Mouse (Mus musculus) frontal cortex, postnatal 36 days (tissue): Measurements from ENCODE around the gene Ahnak.
"Not testable (repeated sequence)": the region's sequence is repeated elsewhere in the genome, so short reads cannot be mapped to it uniquely, and the experiment has no call there.

Experiments used
- DNase-seq, 2 experiments: peaks; one replicate each; pipeline ENCODE4 v3.0.0; 2022; ENCODE audit warnings: low spot score in 2 of 2

Ahnak gene

GRCm38 (mm10) chr19:9041074-9041473 is 52.0 kb downstream of the Ahnak start:
- no peak for DNase-seq

- DNase-seq, result no peak
These were observed 54.0 kb downstream of the Ahnak start for GRCm38 (mm10) chr19:9043123-9043522.

GRCm38 (mm10) chr19:9044291-9044690 is 55.2 kb downstream of the Ahnak start:
- DNase-seq, result no peak

GRCm38 (mm10) chr19:9047207-9047945 is 58.3 kb downstream of the Ahnak start:
- no peak for DNase-seq

- DNase-seq, result no peak
These were observed 58.9 kb downstream of the Ahnak start for GRCm38 (mm10) chr19:9047946-9048387.

- no peak for DNase-seq
These were observed 60.0 kb downstream of the Ahnak start for GRCm38 (mm10) chr19:9048981-9049687.

GRCm38 (mm10) chr19:9050294-9051229 is 61.5 kb downstream of the Ahnak start:
- no peak for DNase-seq

GRCm38 (mm10) chr19:9051985-9052384 is 62.9 kb downstream of the Ahnak start:
- DNase-seq, result not testable (repeated sequence)

GRCm38 (mm10) chr19:9052803-9053431 is 63.8 kb downstream of the Ahnak start:
- DNase-seq, result no peak

GRCm38 (mm10) chr19:9055153-9055552 is 66.1 kb downstream of the Ahnak start:
- DNase-seq, result no peak

- no peak for DNase-seq
These were observed 66.7 kb downstream of the Ahnak start for GRCm38 (mm10) chr19:9055703-9056355.

- no peak for DNase-seq
These were observed 68.6 kb downstream of the Ahnak start for GRCm38 (mm10) chr19:9057679-9058078.

- DNase-seq, result no peak
These were observed 69.3 kb downstream of the Ahnak start for GRCm38 (mm10) chr19:9058331-9058884.

- DNase-seq, result no peak
These were observed 69.9 kb downstream of the Ahnak start for GRCm38 (mm10) chr19:9058944-9059343.

- no peak for DNase-seq
These were observed 70.3 kb downstream of the Ahnak start for GRCm38 (mm10) chr19:9059391-9059790.

- no peak for DNase-seq
These were observed 71.0 kb downstream of the Ahnak start for GRCm38 (mm10) chr19:9060103-9060502.

GRCm38 (mm10) chr19:9061221-9061893 is 72.3 kb downstream of the Ahnak start:
- DNase-seq, result no peak

- no peak for DNase-seq
These were observed 73.7 kb downstream of the Ahnak start for GRCm38 (mm10) chr19:9062822-9063221.

GRCm38 (mm10) chr19:9063831-9064230 is 74.7 kb downstream of the Ahnak start:
- no peak for DNase-seq
